Mouse (Mus musculus) skeletal muscle tissue, postnatal 0 days (tissue): ENCODE results near the gene Rara. TPM values are rescaled to one million over a fixed set of nuclear protein-coding genes. Genes with fewer than 3 reads are reported as not detected.

ENCODE experiments used
- polyA plus RNA-seq: library from polyadenylated mRNA; unstranded; fragments of >200 nt; fragmentation: Nextera tagmentation; extraction: Ambion mirVana; gene quantifications from 2 replicates; pipeline ENCODE4 v1.2.1, GENCODE M21; 2015

The Rara gene
- 23.7 and 26.3 TPM in 2 replicates for polyA plus RNA-seq

DNA sequence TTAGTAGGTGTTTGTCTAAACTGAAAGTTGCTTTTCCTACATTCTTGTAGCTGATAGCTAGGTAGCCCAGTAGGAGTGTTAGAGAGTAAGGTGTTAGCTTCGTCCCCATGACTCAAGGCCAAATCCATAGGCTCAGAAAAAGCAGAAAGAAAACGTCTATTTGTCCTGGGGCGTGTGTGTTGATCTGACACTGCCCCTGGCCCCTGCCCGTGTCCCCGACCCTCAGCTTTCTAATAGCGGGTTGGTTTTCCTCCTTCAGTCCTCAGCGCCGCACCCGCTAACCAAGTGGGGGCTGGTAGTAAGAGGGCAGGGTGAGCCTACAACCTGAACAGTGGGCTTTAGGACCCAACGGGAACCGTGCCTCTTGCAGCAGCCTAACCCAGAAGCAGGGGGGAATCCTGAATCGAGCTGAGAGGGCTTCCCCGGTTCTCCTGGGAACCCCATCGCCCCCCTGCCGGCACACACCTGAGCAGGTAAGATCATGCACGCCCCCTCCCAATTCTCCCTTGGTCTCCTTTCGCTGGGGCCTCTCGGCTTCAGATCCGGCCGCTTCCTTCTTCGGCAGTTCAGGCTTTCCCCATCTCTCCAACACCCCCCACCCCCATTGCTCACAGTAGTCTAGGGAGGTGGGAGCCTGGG, at the start of gene Rara:
Gene Rara, plus strand, starts transcription at position 381 of the 639 bp plus-strand sequence.

DNA sequence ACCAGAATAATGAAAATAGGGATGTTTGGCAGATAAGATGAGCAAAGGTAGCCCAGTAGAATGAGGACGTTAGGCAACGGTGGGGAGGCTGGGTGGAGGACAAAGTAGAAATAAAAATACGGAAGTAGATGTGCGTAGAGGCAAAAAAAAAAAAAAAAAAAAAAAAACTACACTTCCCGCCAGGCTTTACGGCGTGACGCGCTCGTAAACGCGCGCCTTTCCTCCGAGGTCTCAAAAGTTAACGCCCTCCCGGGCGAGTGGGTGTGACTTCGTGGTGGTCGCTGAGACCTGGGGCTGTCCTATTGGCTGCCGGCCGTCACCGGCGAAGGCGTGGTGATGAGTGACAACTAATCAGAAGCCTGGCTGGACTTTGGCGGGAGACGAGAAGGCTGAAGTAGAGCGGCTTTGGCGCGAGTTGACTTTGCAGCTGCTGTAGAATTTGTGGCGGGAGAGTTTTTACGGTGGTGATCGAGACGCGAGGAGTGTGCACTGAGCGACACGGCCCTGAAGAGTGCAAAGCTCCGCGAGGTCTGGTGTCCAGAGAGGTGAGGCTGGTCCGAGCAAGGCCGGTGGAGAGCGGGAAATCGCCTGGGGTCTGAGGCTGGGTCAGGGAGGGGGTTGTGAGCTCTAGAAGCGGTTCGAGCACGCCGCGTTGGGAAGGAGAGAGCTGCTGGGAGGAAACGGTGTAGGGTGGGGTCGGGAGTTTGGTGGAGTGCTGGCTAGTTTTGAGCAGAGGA, 20.0 kb upstream of the Rara start, which contains the start of gene Cdc6:
Gene Cdc6, plus strand, starts transcription at position 365 of the 737 bp plus-strand sequence.

DNA sequence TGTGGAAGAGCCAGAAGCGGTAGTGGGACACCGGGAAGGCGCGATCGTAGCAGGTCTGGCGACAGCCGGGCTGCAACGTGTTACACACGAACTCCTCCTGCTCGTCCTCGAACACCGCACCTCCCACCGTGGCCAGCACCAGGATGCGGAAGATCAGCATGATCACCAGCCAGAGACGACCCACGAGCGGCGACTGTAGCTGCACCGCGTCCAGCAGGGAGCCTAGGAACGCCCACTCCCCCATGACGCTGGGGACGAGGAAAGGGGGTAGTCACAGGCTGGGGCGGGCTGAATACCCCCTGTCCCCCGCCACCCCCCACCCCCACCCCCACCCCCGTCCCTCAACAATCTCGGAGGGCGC, 55.1 kb downstream of the Rara start, which contains the start of gene Gjd3:
Gene Gjd3, minus strand, starts transcription at position 244 of the 361 bp plus-strand sequence.

DNA sequence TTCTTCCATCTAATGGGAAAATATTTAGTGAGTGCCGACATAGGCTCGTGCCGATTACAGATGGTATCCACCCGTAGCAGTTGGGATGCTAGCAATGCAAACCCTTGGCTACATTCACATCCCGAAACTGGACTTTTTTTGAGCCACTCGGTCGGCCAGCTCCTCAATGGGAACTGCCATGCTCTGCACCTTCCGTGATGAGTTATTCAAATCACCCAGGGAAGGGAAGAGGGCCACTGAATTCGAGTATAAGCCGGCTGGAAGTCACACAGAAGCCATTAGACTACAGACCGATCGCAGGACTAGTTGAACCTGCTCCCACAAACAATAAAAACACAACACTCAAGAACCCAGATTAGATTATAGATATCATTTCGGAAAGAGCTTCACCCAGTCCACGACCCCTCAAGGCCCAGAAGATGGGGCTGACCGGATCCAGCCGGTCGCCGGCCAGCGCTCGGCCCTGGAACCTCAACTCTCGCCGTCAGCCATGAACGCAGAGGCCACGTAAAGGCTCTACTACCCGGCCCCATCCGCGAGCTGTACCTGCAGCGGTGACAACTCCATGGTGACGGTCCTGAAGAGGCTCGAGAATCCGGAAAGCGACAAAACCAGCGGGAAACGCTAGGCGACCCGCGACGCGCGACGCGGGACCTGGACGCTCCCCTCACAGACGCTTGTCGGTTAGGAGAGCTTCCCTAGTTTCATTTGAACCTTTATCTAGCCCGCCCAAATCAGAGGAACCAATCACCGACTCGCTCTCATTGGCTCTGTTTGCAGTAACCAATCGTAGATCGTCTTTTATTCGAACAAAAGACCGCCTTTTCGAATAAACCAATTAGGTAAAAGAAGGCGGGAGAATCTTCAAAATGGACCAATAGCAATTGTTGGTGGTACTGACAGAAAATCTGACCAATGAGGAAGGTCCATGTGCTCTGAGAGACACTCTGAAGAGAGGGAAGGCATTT, 96.2 kb downstream of the Rara start, which contains the start of gene Top2a:
Gene Top2a, minus strand, starts transcription at position 690 of the 968 bp plus-strand sequence.

Other genes with a start within 250 kb of the Rara start
- 148 and 160 TPM in 2 replicates for gene Psmd3, start 245.3 kb upstream of the Rara start, polyA plus RNA-seq
- not detected in 2 replicates for gene Csf3, start 226.6 kb upstream of the Rara start, polyA plus RNA-seq
- gene Med24, start 198.4 kb upstream of the Rara start, polyA plus RNA-seq = 23.4 and 23.6 TPM in 2 replicates
- 39.8 and 45.3 TPM in 2 replicates for gene Thra, start 187.2 kb upstream of the Rara start, polyA plus RNA-seq
- gene Nr1d1, start 152.5 kb upstream of the Rara start, polyA plus RNA-seq = 12.0 and 12.5 TPM in 2 replicates
- gene Msl1, start 132.3 kb upstream of the Rara start, polyA plus RNA-seq = 15.3 TPM in 2 replicates
- 14.2 and 15.4 TPM in 2 replicates for gene Casc3, start 122.9 kb upstream of the Rara start, polyA plus RNA-seq
- gene Rapgefl1, start 91.0 kb upstream of the Rara start, polyA plus RNA-seq = 1.3 and 1.8 TPM in 2 replicates
- gene Wipf2, start 64.2 kb upstream of the Rara start, polyA plus RNA-seq = 1.0 and 1.4 TPM in 2 replicates
- 2.6 and 4.5 TPM in 2 replicates for gene Cdc6, start 20.0 kb upstream of the Rara start, polyA plus RNA-seq
- gene Gjd3, start 55.2 kb downstream of the Rara start, polyA plus RNA-seq = 0.65 and 0.69 TPM in 2 replicates
- 35.2 and 36.7 TPM in 2 replicates for gene Top2a, start 96.4 kb downstream of the Rara start, polyA plus RNA-seq
- 300 and 425 TPM in 2 replicates for gene Igfbp4, start 113.4 kb downstream of the Rara start, polyA plus RNA-seq
- 0.06 and 0.09 TPM in 2 replicates for gene Tns4, start 161.5 kb downstream of the Rara start, polyA plus RNA-seq
- gene Ccr7, start 227.3 kb downstream of the Rara start, polyA plus RNA-seq = 0.21 and 0.23 TPM in 2 replicates